Mouse (Mus musculus): ENCODE measurements around the gene Srsf3. TPM values are rescaled to one million over a fixed set of nuclear protein-coding genes. Genes with fewer than 3 reads are reported as not detected.

The Srsf3 gene
- polyA plus RNA-seq, 1 experiment from 2014 or later: 723 TPM

DNA sequence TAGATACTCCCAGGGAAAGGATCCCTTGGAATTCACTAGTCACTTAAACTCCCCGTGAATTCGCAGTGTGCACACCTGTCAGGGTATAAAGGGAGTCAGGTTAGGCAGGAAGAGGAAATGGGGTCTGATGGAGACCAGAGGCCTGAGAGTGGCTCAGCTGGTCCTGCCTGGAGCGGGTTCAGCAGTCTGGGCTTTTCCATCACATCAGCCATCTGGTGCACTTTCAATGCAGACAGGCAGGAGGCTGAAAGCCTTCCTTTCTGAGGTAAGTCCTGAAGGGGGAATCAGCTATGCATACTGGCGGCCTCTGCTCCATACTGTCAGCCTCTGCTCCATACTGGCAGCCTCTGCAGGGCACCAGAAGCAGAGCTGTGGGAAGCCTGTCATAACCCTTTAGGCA, 54.5 kb downstream of the Srsf3 start:
- no peak for DNase-seq (ENCODE audit: low spot score)

GRCm38 (mm10) chr17:29090776-29091175, 58.3 kb downstream of the Srsf3 start, which contains the start of gene Cdkn1a:
Gene Cdkn1a, plus strand, starts transcription at chr17:29090976.
- no peak for DNase-seq (ENCODE audit: low spot score)

- DNase-seq (ENCODE audit: low spot score): no peak
Observed at GRCm38 (mm10) chr17:29091348-29091944, 59.0 kb downstream of the Srsf3 start.

DNA sequence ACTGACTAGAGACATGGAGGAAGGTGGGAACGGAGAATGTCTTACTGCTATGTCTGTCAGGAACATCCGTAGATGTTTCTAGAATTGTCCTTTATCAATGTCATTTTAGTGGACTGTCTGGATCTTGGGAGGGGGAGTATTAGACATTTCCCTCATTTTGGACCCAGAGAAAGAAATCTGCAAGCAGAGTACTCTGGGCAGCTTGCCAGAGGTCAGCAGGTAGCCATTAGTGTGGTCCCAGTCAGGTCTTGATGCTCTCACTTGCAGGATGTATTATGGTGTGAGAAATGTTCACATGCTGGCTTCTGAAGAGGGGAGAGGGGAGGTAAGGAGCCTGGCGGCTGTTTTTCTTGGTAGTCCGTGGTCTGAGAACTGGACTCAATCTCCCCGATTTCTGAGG, 60.1 kb downstream of the Srsf3 start:
- DNase-seq (ENCODE audit: low spot score): no peak

Other genes with a start within 250 kb of the Srsf3 start
- 6.2 and 8.6 TPM in 2 replicates for gene Brpf3, start 231.5 kb upstream of the Srsf3 start, polyA plus RNA-seq (2015; fragmentation: Nextera tagmentation; extraction: Ambion mirVana)
- 0.10 TPM in 1 of 2 replicates, not detected in the other for gene Pnpla1, start 174.2 kb upstream of the Srsf3 start, polyA plus RNA-seq (2015; fragmentation: Nextera tagmentation; extraction: Ambion mirVana)
- 1.4 and 2.2 TPM in 2 replicates for gene 4930539E08Rik, start 117.3 kb upstream of the Srsf3 start, polyA plus RNA-seq (2015; fragmentation: Nextera tagmentation; extraction: Ambion mirVana)
- not detected in 2 replicates for gene Pxt1, start 88.8 kb upstream of the Srsf3 start, polyA plus RNA-seq (2015; fragmentation: Nextera tagmentation; extraction: Ambion mirVana)
- 64.7 and 65.8 TPM in 2 replicates for gene Kctd20, start 80.7 kb upstream of the Srsf3 start, polyA plus RNA-seq (2015; fragmentation: Nextera tagmentation; extraction: Ambion mirVana)
- 95.4 and 121 TPM in 2 replicates for gene Stk38, start 24.6 kb upstream of the Srsf3 start, polyA plus RNA-seq (2015; fragmentation: Nextera tagmentation; extraction: Ambion mirVana)
- 39.3 and 39.7 TPM in 2 replicates for gene Cdkn1a, start 58.3 kb downstream of the Srsf3 start, polyA plus RNA-seq (2015; fragmentation: Nextera tagmentation; extraction: Ambion mirVana)
- 4.9 and 5.4 TPM in 2 replicates for gene Rab44, start 81.5 kb downstream of the Srsf3 start, polyA plus RNA-seq (2015; fragmentation: Nextera tagmentation; extraction: Ambion mirVana)
- gene Cpne5, start 205.5 kb downstream of the Srsf3 start, polyA plus RNA-seq (2015; fragmentation: Nextera tagmentation; extraction: Ambion mirVana): 2.8 and 3.0 TPM in 2 replicates
- gene Ppil1, start 231.6 kb downstream of the Srsf3 start, polyA plus RNA-seq (2015; fragmentation: Nextera tagmentation; extraction: Ambion mirVana): 118 and 133 TPM in 2 replicates
- 92.2 and 95.2 TPM in 2 replicates for gene BC004004, start 236.2 kb downstream of the Srsf3 start, polyA plus RNA-seq (2015; fragmentation: Nextera tagmentation; extraction: Ambion mirVana)

Data from thymus, postnatal 0 days (tissue).